Mouse (Mus musculus) WW6 (cell line): ENCODE data around the gene E2f4.
"Not testable (repeated sequence)": the region's sequence is repeated elsewhere in the genome, so short reads cannot be mapped to it uniquely, and the experiment has no call there.

ENCODE experiments used
- DNase-seq: peaks from one replicate; pipeline ENCODE4 v3.0.0-alpha.2; 2013; ENCODE audit warnings: low read depth, low spot score

The E2f4 gene

DNA sequence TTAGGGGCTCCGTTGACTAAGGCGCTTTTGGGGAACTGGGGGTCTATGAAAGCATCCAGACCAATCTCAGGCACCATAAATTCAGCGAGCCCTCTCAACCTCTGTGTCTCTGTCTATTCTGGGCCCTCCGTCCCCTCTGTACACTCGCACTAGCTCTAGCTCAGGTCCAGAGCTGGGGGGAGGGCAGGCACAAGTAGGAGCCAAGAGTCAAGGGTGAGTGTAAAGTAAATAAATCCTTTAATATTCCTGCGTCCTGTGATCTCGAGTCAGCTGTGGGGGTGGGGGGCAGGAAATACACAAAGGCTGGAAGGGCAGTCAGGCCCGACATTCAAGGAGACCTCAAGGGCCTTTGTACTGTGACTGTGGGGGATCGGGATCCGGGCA, 28.4 kb upstream of the E2f4 start:
- no peak for DNase-seq

GRCm38 (mm10) chr8:105269461-105269947, 28.0 kb upstream of the E2f4 start, which contains the start of gene Hsf4:
Gene Hsf4 (plus strand): TSS chr8:105269801.
- no peak for DNase-seq

GRCm38 (mm10) chr8:105270101-105270915, 27.2 kb upstream of the E2f4 start:
- DNase-seq: no peak

- no peak for DNase-seq
Measured at GRCm38 (mm10) chr8:105270916-105271186, 26.6 kb upstream of the E2f4 start.

GRCm38 (mm10) chr8:105275387-105275786, 22.1 kb upstream of the E2f4 start:
- no peak for DNase-seq

DNA sequence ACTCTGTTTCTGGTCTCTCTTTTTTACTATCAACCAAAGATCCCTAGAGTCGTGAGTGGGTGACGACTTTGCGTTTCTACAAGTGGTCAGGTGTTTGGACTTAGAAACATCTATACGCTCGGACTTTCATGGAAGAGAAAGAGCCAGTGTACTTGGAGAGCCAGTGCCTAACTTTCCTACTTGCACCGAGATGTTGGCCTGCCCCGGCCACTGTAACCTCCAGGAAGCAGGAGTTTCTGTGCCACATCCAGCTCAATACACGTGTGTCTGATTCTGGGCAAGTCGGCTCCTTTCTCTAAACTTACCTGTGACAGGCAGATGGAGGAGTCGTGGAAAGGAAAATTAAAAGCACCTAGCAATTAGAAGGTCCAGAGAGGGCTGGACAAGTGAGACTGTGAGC, 21.6 kb upstream of the E2f4 start, which contains the start of gene Nol3:
TSS of gene Nol3 (plus strand) at position 301 of the 400 bp plus-strand sequence.
- no peak for DNase-seq

- DNase-seq: no peak
Measured at GRCm38 (mm10) chr8:105276292-105277120, 21.0 kb upstream of the E2f4 start.

DNA sequence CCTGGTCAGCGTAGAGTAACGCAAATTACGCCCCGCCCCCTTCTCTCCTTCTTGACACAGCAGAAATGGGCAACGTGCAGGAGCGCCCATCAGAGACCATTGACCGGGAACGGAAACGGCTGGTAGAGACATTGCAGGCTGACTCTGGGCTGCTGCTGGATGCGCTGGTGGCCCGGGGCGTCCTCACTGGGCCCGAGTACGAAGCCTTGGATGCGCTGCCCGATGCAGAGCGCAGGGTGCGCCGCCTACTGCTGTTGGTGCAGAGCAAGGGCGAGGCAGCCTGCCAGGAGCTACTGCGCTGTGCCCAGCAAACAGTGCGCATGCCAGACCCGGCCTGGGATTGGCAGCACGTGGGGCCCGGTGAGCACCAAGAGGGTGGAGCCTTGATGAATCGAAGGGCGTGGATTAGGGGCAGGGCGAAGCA, 18.5 kb upstream of the E2f4 start:
- no peak for DNase-seq

DNA sequence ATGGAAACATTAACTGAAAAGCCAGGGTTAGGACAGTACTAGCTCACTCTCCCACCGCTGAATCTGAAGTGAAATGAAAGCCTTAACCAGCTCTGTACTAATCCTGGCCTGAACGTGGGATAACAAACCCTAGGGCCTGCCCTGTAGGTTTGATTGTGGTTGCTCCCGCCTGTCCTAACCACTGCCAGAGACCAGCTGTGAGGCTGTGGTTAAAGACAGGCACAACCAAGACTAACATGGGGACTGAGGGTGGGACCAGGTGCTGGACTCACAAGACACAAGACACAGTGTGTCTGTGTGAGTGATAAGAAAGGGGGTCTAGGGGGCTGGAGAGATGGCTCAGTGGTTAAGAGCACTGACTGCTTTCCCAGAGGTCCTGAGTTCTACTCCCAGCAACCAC, 16.9 kb upstream of the E2f4 start:
- DNase-seq: no peak

DNA sequence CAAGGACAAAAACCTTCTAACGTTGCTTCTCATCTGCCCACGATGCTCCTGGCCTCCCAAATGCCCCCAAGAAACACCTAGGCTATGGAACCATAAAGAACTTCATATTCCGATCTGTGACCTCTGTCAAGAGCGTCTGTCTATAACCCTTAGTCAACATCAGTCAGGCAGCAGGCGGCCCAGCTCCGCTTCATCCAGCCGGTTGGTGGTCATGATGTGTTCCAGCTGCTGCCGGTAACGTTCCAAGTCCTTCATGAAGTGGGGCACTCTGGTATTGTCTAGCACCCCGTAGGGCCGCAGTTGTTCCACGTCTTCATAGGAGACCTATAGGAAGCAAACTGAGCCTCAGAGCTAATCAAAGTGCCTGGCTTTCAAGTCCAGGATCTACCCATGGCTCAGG, 15.6 kb upstream of the E2f4 start:
- no peak for DNase-seq

DNA sequence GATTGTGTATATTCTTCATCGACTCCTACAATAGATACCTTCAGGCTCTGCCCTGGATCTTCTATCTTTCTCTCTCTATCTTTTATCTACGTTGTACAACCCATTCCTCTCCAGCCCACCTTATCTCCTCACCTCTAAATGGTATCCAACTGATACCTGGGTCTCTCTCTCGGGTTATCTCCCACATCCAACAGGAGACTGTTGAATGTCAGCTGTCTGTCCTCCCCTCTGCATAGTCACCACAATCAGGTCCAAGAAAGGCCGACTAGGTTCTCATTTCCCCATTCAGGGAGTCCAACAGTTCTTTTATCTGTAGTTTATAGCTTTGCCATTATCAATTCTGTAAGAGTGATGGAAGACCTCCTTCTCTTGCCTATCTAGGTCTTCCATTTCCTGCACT, 15.2 kb upstream of the E2f4 start:
- DNase-seq: no peak

GRCm38 (mm10) chr8:105283074-105283473, 14.4 kb upstream of the E2f4 start:
- no peak for DNase-seq

GRCm38 (mm10) chr8:105285514-105285913, 11.9 kb upstream of the E2f4 start:
- DNase-seq: no peak

DNA sequence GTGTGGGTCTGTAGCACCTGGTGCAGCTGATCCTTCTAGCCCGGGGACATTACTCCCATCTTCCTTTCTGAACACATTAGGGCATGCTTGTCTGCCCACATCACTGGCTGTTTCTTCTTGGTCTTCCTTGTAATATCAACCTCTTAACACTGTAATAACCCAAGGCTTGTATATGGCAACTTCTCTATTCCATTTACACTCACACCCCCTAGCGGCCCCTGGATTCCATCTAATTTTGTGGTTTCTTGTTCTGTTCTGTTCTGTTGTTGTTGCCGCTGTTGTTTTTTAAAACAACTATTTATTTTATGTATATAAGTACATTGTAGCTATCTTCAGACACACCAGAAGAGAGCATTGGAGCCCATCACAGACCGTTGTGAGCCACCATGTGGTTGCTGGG, 10.6 kb upstream of the E2f4 start:
- no peak for DNase-seq

DNA sequence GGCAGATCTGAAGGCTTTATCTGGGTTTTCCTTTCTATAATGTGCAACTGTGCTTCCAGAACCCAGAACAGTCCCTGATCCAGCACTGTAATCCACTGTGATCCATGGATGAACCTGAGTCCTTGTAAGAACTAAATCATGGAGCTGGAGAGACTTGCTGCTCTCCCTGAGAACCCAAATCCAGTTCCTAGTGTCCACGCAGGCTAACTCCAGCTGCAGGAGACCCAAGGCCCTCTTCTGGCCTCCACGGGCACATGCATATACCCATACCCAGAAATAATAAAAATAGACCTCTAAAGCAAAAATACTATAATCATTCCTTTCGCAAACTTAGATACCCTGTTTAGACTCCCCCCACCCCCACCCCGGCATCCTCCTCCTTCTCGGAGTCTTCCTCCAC, 9.2 kb upstream of the E2f4 start:
- DNase-seq: no peak

DNA sequence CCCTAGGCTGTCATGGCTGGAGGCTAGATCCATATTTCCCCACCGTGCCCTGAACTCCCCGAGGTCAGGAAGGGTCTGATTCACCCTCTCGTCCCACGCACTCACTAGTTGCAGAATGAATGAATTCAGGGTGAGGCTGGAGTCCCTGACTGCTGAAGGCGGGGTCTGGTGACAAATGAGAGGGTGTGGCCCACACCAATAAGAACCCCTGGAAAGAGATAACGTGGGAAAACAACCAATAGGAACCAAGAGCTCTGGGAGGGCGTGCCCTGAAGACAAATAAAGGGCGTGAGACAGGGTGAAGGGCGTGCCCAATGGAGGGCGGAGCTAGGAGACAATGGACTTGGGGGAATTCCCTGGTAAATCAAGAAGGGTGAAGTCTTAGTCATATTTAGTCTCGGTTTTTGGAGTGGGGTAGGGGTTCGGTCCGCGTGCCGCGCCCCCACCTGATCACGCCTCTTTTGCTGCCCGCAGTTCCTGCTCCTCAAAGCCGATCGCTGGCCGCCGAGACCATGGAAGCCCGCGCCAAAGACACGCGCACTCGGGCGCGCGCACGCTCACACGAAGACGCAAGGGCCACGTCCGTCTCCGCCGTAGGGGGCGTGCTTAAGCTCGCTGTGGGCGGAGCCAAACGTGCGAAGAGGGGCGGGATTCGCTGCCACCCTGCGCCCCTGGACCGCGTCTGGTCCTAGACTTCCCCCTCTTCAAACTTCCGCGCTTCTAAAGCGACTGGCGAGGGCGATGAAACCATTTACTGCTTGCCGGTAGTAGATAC, 8.3 kb upstream of the E2f4 start:
- DNase-seq: peak; percentile 98

DNA sequence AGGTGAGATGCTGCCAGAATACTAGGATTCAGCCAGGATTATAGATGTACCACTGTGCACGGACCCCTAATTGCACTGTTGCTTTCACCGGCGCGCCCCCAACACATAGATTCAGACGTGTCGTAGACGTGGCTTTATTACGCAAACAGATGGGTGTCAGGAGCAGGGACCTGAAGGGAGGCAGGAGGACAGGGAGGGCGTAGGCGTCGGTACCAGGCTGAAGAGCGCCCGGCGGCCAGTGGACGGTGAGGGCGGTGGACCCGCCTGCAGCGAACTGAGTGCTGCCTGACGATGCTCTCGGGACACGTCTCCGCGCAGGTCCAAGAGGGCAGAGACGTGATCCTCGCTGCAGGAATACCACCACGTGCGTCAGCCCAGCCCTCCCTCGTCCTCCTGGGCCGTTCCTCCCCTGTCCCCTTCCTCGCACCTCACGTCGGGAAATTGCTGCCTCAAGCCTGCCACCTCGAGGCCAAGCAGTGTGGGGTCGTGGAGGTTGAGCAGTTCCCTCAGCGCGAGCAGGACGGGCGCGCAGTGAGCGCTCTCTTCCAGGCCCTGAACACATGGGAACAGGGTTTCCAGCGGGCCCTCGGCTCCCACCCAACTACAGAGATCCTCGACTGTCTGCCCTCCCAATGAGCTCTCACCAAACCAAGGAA, 7.5 kb upstream of the E2f4 start, which contains the start of gene 4931428F04Rik:
TSS of gene 4931428F04Rik (minus strand) at position 60 of the 656 bp plus-strand sequence.
- DNase-seq: no peak

GRCm38 (mm10) chr8:105290554-105291314, 6.7 kb upstream of the E2f4 start:
- peak; percentile 87 for DNase-seq

DNA sequence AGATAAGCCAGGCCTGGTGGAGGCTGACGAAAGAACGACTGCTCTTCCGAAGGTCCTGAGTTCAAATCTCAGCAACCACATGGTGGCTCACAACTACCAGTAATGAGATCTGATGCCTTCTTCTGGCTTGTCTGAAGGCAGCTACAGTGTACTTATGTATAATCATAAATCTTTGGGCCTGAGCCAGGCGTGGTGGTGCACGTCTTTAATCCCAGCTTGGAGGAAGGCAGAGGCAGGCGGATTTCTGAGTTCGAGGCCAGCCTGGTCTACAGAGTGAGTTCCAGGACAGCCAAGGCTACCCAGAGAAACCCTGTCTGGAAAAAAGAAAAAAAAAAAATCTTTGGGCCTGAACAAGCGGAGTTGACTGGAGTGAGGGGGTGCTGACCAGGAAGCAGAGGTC, 6.1 kb upstream of the E2f4 start:
- DNase-seq: not testable (repeated sequence)

GRCm38 (mm10) chr8:105291802-105292201, 5.7 kb upstream of the E2f4 start:
- DNase-seq: not testable (repeated sequence)

- DNase-seq: no peak
Measured at GRCm38 (mm10) chr8:105292471-105292870, 5.0 kb upstream of the E2f4 start.
